Mouse (Mus musculus): ENCODE results near the gene Prex1. TPM values are rescaled to one million over a fixed set of nuclear protein-coding genes. Genes with fewer than 3 reads are reported as not detected.
A peak's percentile ranks its signal among the peaks of the same experiment; 100 is the strongest.

Prex1 gene
- polyA plus RNA-seq, 1 experiment from 2014 or later: 9.6 TPM

DNA sequence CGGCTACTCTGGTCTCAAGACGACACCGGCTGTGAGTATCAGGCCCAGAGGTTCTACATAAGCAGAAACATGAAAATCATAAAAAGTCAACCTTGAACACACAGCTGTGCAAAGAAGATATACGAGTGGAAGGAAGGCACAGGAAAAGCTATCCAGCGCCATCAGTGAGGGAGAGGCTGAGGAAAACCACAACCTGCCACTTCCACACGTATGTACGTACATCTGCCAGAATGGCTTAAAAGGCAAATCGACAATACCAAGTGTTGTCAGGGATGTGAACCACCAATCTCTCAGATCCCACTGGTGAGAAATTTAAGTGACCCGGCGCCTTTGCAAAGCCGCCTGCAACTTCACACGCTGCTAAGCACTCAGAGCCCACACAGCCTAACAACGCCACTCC, 47.5 kb downstream of the Prex1 start:
- H3K4me2 ChIP-seq (replicated peaks): no peak overlapping the region
- no peaks in the 10 kb centered on the region for H3K27me3 ChIP-seq (replicated peaks)
- ATAC-seq: no peak
- H3K9ac ChIP-seq: no peak overlapping the region
- H3K4me1 ChIP-seq (replicated peaks): 0 out of 2 replicates have a peak, but pooled peaks cover 4% of the 10 kb centered on the region
- no peak overlapping the region for H3K4me3 ChIP-seq (replicated peaks)
- H3K27ac ChIP-seq: no peak overlapping the region
- 82% methylated on average over 13 of the region's 13 CpGs for WGBS
- no peaks in the 10 kb centered on the region for H3K36me3 ChIP-seq
- no peaks in the 10 kb centered on the region for H3K9me3 ChIP-seq

DNA sequence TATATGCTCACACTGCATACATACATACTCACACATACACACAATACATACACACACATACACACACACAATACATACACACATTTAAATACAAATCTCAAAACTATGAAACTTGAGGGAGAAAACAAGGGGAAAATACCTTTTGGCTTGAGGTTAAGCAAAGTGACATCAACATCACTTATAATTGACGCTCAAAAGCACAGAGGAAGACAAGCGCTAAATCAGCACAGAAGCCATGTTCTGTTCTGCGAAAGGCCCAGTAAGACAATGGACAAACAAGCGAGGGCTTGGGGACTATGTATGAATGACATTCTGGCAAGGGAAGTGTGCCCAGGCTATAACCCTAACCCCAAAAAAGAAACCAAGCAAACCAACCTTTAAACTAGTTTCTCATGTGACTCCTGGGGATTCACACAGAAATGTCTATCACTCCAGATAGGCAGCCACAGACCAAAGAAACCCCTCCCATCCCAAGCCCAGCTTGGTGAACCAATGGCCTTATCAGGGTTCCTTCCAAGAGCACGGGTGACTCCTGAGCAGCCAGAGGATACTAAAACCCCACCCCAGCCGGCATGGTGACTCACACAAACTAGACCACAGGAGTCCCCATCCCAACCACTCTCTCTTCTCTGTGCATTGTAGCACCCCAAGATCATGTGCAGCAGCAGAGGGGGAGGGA, 48.2 kb downstream of the Prex1 start:
- no peaks in the 10 kb centered on the region for H3K9me3 ChIP-seq
- peak; percentile 49 for ATAC-seq
- 64% methylated on average over 6 of the region's 6 CpGs for WGBS
- H3K27me3 ChIP-seq (replicated peaks): no peaks in the 10 kb centered on the region
- no peak overlapping the region for H3K4me2 ChIP-seq (replicated peaks)
- H3K4me3 ChIP-seq (replicated peaks): no peak overlapping the region
- H3K27ac ChIP-seq: no peak overlapping the region
- H3K9ac ChIP-seq: no peak overlapping the region
- H3K36me3 ChIP-seq: no peaks in the 10 kb centered on the region
- H3K4me1 ChIP-seq (replicated peaks): 0 out of 2 replicates have a peak, but pooled peaks cover 4% of the 10 kb centered on the region

DNA sequence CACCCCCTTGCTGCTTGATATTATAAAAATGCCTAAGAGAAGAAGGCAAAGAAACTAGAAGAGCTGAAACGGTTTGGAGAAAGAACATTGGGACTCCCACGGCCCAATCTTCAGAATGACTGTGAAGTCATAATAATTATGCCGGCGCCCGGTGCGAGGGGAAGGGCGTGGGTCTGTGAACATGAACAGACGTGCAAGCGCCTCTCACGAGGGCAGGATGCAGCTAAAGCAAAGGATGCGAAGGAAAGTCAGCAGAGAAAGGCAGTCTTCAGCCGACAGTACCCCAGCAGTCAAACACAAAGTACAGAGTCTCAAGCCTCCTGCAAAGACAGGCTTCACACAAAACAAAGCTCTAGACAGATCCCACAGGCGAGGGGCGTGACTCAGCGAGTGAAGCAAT, 49.1 kb downstream of the Prex1 start:
- Histone ChIP-seq H3K27me3 (replicated peaks) (no peaks in the 10 kb centered on the region), H3K27ac (no peak overlapping the region), H3K4me2 (replicated peaks) (no peak overlapping the region), H3K4me1 (replicated peaks) (0 out of 2 replicates have a peak, but pooled peaks cover 4% of the 10 kb centered on the region), H3K9me3 (no peaks in the 10 kb centered on the region), H3K4me3 (replicated peaks) (no peak overlapping the region), H3K36me3 (no peaks in the 10 kb centered on the region), H3K9ac (no peak overlapping the region)
- no peak for ATAC-seq
- WGBS: 86% methylated on average over 15 of the region's 15 CpGs

DNA sequence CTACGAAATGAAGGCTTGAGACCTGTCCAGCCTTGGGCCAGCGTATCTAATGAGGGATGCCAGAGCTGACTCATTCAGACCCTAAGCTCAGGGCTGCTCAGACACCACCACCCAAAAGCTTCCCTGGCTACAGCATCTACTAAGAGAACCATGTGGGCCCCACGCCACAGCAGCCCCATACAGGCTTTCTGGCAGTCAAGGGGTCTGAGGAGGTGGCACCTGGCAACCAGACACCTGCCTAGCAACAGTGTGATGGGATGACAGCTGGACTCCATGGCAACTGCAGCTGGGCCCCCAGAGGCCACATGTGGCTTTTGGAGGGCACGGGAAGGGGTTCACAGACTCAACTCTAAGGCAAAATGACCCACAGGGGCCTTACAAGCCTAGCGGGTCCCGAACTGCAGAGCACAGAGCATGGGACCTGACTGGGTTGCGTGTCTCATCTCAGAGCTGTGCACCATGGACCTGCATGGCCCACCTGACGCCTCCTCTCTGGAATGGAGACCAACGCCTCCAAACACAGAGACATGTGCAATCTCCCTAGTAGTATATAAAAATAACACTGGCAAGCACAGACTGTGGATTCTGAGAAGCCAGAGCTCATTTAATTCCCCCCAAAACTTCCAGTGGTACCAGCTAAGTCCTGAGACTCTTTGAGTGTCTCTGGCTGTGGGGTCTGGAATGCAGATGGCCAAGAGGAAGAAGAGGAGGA, 50.2 kb downstream of the Prex1 start:
- Histone ChIP-seq H3K4me3 (replicated peaks) (no peak overlapping the region), H3K4me1 (replicated peaks) (peaks cover 7% of the 10 kb centered on the region; the same call in 1 of the 2 replicates), H3K27ac (no peak overlapping the region), H3K36me3 (no peaks in the 10 kb centered on the region), H3K27me3 (replicated peaks) (no peaks in the 10 kb centered on the region), H3K9ac (no peak overlapping the region), H3K4me2 (replicated peaks) (no peak overlapping the region), H3K9me3 (no peaks in the 10 kb centered on the region)
- WGBS: 87% methylated on average over 9 of the region's 9 CpGs
- no peak for ATAC-seq

DNA sequence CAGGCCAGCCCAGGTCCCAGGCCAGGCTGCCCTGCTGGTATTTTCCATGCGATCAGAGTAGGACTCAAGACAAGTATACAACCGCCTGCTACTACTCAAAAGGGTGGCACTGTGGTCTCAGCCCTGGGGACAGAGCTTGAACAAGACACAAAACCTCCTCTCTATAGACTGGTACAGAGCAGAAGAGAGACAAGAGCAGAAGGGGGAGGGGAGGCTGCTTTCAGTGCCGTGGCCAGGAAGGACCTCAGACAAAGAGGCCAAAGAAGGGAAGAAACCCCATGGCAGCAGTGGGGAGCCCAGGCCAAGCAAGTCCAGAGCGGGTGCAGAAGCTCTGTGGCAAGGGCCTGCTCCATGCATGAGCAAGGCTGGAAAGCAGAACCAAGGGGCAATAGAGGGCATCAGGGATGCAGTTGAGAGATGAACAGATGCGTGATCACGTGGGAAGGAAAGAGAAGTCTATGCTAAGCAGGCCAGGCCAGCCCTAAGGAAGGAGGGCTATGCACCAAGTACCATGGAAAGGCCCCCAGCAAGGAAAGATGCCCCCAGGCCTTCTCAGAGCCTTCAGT, 51.0 kb downstream of the Prex1 start:
- H3K27me3 ChIP-seq (replicated peaks): no peaks in the 10 kb centered on the region
- whole genome bisulfite sequencing: 73% methylated on average over 6 of the region's 6 CpGs
- no peaks in the 10 kb centered on the region for H3K9me3 ChIP-seq
- no peak overlapping the region for H3K27ac ChIP-seq
- peaks cover 14% of the 10 kb centered on the region for H3K4me1 ChIP-seq (replicated peaks)
- no peak overlapping the region for H3K4me3 ChIP-seq (replicated peaks)
- H3K4me2 ChIP-seq (replicated peaks): no peak overlapping the region
- H3K36me3 ChIP-seq: no peaks in the 10 kb centered on the region
- H3K9ac ChIP-seq: no peak overlapping the region
- ATAC-seq: no peak

DNA sequence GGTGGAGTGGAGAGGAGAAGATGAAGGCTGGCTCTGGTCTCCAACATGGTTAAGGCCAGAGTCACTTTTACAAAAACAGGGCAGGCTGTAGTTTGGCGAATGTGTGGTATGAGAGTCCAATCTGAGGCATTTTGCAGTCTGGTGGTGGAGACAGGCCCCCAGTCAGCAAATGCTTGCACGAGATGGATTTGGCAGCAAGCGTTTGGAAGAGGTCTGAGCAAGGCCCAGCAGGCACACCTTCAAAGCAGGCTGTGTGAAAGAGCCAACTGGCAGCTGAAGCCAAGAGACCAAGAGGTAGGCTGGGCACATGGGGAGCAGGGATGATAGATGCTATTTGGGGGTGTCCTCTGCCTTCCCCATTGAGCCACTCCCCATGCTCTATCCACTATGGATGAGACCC, 51.7 kb downstream of the Prex1 start:
- ATAC-seq: no peak
- Histone ChIP-seq H3K4me2 (replicated peaks) (no peak overlapping the region), H3K4me1 (replicated peaks) (peaks cover 18% of the 10 kb centered on the region), H3K4me3 (replicated peaks) (no peak overlapping the region), H3K27me3 (replicated peaks) (no peaks in the 10 kb centered on the region), H3K27ac (no peak overlapping the region), H3K9me3 (no peaks in the 10 kb centered on the region), H3K36me3 (no peaks in the 10 kb centered on the region), H3K9ac (no peak overlapping the region)
- 64% methylated on average over 3 of the region's 3 CpGs for WGBS

DNA sequence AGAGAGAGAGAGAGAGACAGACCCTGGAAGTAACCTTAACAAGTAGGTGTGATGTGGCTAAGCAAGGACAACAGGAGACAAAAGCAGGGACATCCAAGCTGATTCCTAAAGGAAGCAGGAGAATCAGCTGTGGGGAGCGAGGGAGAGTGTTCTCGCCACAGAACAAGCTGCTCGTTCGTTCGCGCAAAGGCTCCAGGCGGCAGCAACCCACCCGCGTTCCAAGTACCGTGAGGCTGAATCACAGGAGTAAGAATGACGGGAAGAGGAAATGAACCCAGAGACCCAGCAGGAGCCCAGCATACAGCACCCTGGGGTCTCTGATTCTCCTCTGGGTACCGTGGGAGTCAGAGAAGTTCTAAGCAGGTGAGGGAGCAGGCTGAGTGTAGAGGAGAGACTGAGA, 52.1 kb downstream of the Prex1 start:
- ATAC-seq: no peak
- H3K36me3 ChIP-seq: no peaks in the 10 kb centered on the region
- H3K27ac ChIP-seq: no peak overlapping the region
- H3K9ac ChIP-seq: no peak overlapping the region
- H3K4me1 ChIP-seq (replicated peaks): peaks cover 23% of the 10 kb centered on the region
- 70% methylated on average over 12 of the region's 12 CpGs for WGBS
- H3K4me3 ChIP-seq (replicated peaks): no peak overlapping the region
- no peaks in the 10 kb centered on the region for H3K27me3 ChIP-seq (replicated peaks)
- no peak overlapping the region for H3K4me2 ChIP-seq (replicated peaks)
- H3K9me3 ChIP-seq: no peaks in the 10 kb centered on the region

DNA sequence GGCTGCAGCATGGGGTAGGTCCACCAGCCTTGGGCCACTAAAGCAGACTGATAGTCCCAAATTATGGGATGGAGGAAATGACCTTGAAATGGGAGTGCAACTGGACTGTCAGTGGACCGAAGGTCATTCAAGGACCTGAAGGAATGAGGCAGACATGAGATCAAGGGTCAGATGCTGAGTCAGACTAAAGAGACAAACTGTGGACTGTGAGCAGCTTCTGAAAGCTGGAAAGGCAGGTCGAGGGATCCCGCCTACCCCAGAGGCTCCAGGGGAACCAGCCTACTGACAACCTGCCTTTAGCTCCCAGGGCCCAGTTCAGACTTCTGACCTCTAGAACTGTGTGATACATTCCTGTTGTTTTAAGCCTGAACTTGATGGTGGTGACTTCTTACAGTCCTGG, 55.3 kb downstream of the Prex1 start:
- no peak overlapping the region for H3K4me3 ChIP-seq (replicated peaks)
- H3K9ac ChIP-seq: no peak overlapping the region
- H3K4me1 ChIP-seq (replicated peaks): peaks cover 43% of the 10 kb centered on the region
- peak; percentile 34 for ATAC-seq
- WGBS: 60% methylated on average over 3 of the region's 3 CpGs
- no peak overlapping the region for H3K4me2 ChIP-seq (replicated peaks)
- no peaks in the 10 kb centered on the region for H3K36me3 ChIP-seq
- H3K27ac ChIP-seq: peak overlapping the region; percentile 57
- no peaks in the 10 kb centered on the region for H3K27me3 ChIP-seq (replicated peaks)
- H3K9me3 ChIP-seq: no peaks in the 10 kb centered on the region

DNA sequence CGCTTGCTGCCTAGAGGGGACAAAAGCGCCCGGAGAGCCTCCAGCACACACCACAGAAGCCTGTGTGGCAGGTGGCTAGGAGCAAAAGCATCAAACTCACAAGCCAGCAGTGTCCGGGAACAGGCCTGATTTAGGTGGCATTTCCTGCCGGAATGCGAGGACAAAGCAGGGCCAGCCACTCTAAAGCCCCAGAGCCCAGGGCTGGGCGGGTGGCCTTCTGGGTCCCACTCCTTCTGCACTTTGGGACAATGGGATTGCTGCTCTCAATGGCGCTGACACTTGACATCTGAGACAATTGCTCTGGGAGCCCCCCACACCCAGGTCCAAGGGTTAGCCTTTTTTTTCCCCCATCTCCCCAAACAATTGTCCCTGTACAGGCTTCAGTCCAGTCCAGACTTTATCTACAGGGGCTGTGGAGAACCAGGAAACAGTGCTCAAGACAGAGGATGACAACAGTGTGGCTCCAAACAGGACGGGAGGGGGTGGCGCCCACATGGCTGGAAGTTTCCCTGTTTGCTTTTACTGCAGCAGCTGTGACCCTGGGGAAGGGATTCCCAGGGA, 56.1 kb downstream of the Prex1 start:
- Histone ChIP-seq H3K4me2 (replicated peaks) (no peak overlapping the region), H3K9ac (no peak overlapping the region)
- peak; percentile 58 for ATAC-seq

DNA sequence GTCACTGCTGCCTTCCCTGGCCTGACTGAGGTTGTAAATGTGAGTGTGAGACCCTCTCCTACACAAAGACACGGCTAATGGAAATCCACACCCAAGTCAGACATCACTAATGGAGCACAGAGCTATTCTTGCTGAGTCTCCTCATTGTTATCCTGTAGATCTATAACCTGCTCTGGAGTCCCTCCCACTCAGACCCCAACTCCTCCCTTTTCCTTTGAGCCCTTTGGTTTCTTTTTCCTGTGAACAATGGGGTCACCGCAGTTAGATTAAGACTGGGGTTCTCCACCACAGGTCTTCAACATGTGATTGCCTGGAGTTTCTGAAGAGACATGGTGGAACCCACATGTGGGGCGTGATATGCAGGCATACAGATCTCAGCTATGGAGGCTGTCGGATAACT, 57.0 kb downstream of the Prex1 start:
- Histone ChIP-seq H3K9ac (no peak overlapping the region), H3K9me3 (no peaks in the 10 kb centered on the region), H3K27ac (peak overlapping the region; percentile 51), H3K4me1 (replicated peaks) (peaks cover 42% of the 10 kb centered on the region), H3K36me3 (no peaks in the 10 kb centered on the region), H3K4me3 (replicated peaks) (no peak overlapping the region), H3K27me3 (replicated peaks) (no peaks in the 10 kb centered on the region), H3K4me2 (replicated peaks) (no peak overlapping the region)
- no peak for ATAC-seq
- 64% methylated on average over 4 of the region's 4 CpGs for WGBS

More for the DNA sequence above, 56.1 kb downstream of the Prex1 start:
- 53% methylated on average over 10 of the region's 10 CpGs for WGBS
- Histone ChIP-seq H3K9me3 (no peaks in the 10 kb centered on the region), H3K4me3 (replicated peaks) (no peak overlapping the region), H3K36me3 (no peaks in the 10 kb centered on the region), H3K4me1 (replicated peaks) (peaks cover 42% of the 10 kb centered on the region), H3K27me3 (replicated peaks) (no peaks in the 10 kb centered on the region), H3K27ac (peak overlapping the region; percentile 57)

DNA sequence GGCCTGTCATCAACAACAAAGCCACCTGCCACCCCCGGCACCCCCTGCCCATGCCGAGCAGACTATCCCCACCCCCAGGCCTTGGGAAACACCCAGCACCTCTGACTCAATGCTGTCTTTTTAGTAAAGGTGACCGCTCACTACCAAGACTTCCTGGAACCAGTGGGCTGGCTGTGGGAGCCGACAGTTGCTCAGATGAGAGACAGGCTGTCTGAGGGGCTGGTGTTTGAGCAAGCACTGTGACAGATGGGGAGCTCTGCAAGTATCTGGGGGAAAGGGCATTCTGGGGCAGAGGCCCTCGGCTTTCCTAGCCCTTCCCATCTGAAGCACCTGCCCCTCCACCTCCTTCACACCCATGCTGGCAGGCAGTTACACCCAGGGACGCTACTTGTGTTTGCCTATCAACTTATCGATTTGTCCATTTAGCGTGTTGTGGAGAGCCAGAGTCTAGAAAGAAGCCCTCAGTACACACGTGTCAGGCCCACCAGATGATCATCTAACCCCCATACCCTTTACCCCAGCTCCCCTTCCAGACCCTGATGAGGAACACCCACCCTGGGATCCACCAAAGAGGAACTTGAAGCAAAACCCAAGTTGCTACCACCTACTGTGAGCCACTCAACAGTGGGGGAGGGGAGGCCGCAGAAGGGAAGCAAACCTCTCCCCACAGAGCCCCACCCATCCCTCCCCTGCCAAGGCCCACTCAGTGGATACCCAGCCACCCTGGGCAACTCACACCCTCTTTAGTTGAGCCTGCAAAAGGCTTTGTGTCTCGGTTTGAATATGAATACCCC, 57.7 kb downstream of the Prex1 start:
- WGBS: 39% methylated on average over 11 of the region's 11 CpGs
- peaks cover 42% of the 10 kb centered on the region for H3K4me1 ChIP-seq (replicated peaks)
- peak; percentile 52 for ATAC-seq
- no peaks in the 10 kb centered on the region for H3K9me3 ChIP-seq
- H3K4me3 ChIP-seq (replicated peaks): no peak overlapping the region
- peak overlapping the region; percentile 36; the same call in 1 of the 2 replicates for H3K27ac ChIP-seq
- 0 out of 2 replicates have a peak overlapping the region, but pooled peaks have one; percentile 1 for H3K4me2 ChIP-seq (replicated peaks)
- H3K36me3 ChIP-seq: no peaks in the 10 kb centered on the region
- no peaks in the 10 kb centered on the region for H3K27me3 ChIP-seq (replicated peaks)
- no peak overlapping the region for H3K9ac ChIP-seq

DNA sequence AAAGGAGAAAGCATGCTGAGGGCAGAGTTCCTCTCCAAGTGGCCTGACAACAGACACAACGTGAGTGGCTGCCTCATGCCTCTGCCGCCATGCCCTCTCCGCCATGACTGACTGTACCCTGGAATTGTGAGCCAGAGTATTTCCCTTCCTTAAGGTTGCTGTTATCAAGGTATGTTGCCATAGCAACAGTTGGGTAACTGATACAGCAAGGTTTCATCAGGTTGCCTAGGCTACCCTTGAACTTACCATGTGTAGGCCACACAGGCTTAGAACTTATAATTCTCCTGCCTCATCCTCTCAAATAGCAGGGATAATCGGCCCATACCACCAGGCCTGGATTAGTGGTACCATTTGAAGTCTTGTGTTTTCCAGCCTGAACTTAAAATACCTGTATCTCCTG, 58.3 kb downstream of the Prex1 start:
- H3K4me3 ChIP-seq (replicated peaks): no peak overlapping the region
- WGBS: 76% methylated on average over 4 of the region's 4 CpGs
- H3K9me3 ChIP-seq: no peaks in the 10 kb centered on the region
- H3K9ac ChIP-seq: no peak overlapping the region
- H3K36me3 ChIP-seq: no peaks in the 10 kb centered on the region
- H3K4me1 ChIP-seq (replicated peaks): peaks cover 42% of the 10 kb centered on the region
- H3K27ac ChIP-seq: no peak overlapping the region
- no peaks in the 10 kb centered on the region for H3K27me3 ChIP-seq (replicated peaks)
- no peak for ATAC-seq
- no peak overlapping the region for H3K4me2 ChIP-seq (replicated peaks)

All from intestine, embryonic 15.5 days (tissue).